Mouse (Mus musculus) forebrain, embryonic 16.5 days (tissue): ENCODE measurements around the gene Sirt4. TPM values are rescaled to one million over a fixed set of nuclear protein-coding genes. Genes with fewer than 3 reads are reported as not detected.
"Not testable (repeated sequence)": the region's sequence is repeated elsewhere in the genome, so short reads cannot be mapped to it uniquely, and the experiment has no call there.

Experiments used
- ATAC-seq: fragments of 200-750 bp; cut with Nextera tagmentation; 2 replicates; pipeline ENCODE4 v1.8.0; 2017; ENCODE audit warnings: mild to moderate bottlenecking, moderate library complexity
- H3K27ac ChIP-seq: fragments of 300-500 bp; sonication (generic); 2 replicates; pipeline ENCODE4 v1.5.1; 2014; ENCODE audit warnings: low read length, control low read depth
- H3K27me3 ChIP-seq: fragments of 300-500 bp; sonication (generic); replicated peaks from 2 replicates; pipeline ENCODE4 v1.6.1; 2014; ENCODE audit warnings: low read length; ENCODE audit not compliant: control insufficient read depth, insufficient read depth
- H3K36me3 ChIP-seq: fragments of 300-500 bp; sonication (generic); 2 replicates; pipeline ENCODE4 v1.6.1; 2014; ENCODE audit not compliant: control insufficient read depth, insufficient read depth
- H3K4me1 ChIP-seq: fragments of 300-500 bp; sonication (generic); replicated peaks from 2 replicates; pipeline ENCODE4 v1.6.1; 2014; ENCODE audit warnings: low read length; ENCODE audit not compliant: control insufficient read depth, insufficient read depth
- H3K4me2 ChIP-seq: fragments of 300-500 bp; sonication (generic); 2 replicates; pipeline ENCODE4 v1.6.1; 2014; ENCODE audit warnings: mild to moderate bottlenecking, low read length, control low read depth
- H3K4me3 ChIP-seq: fragments of 300-500 bp; sonication (generic); replicated peaks from 2 replicates; pipeline ENCODE4 v1.5.1; 2014; ENCODE audit warnings: mild to moderate bottlenecking, low read length, control low read depth
- H3K9ac ChIP-seq: fragments of 300-500 bp; sonication (generic); replicated peaks from 2 replicates; pipeline ENCODE4 v1.6.1; 2014; ENCODE audit warnings: low read depth, low read length, control low read depth
- H3K9me3 ChIP-seq: fragments of 300-500 bp; sonication (generic); 2 replicates; pipeline ENCODE4 v1.6.1; 2016; ENCODE audit warnings: low read length; ENCODE audit not compliant: control insufficient read depth
- WGBS: fragments of 180-500 bp; shearing (Covaris S2); extraction: QIAGEN DNeasy Blood & Tissue Kit; methylation state at CpG from one replicate; pipeline ENCODE4 v1.1.7; 2014; 5-methylcytosine and 5-hydroxymethylcytosine counted together
- polyA plus RNA-seq: library from polyadenylated mRNA; unstranded; fragments of >200 nt; fragmentation: Nextera tagmentation; extraction: Ambion mirVana; gene quantifications from 2 replicates; pipeline ENCODE4 v1.2.1, GENCODE M21; 2015

The Sirt4 gene
- polyA plus RNA-seq, 1 experiment from 2014 or later = 37.6 TPM

DNA sequence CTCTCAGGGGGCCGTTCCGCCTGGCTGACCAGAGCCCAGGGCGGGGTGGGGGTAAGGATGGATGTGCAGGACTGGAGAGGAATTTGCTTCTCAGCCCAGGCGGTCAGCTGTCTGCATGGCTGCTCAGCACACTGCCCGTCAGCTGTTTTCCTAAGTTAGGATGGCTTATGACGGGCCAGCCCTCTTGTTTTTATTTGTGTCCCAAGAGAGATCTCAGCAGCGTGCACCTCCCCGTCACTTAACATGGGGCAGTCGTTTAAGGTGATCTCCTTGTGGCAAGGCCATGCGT lies 24.3 kb upstream of the Sirt4 start:
- H3K27ac ChIP-seq = no peak overlapping the region

GRCm38 (mm10) chr5:115507981-115508858 lies 23.7 kb upstream of the Sirt4 start:
- Histone ChIP-seq H3K9ac (peak overlapping the region; percentile 89), H3K27me3 (no peaks in the 10 kb centered on the region), H3K4me1 (peaks cover 32% of the 10 kb centered on the region), H3K36me3 (no peaks in the 10 kb centered on the region), H3K27ac (no peak overlapping the region), H3K4me2 (peak overlapping the region; percentile 87), H3K4me3 (peak overlapping the region; percentile 84), H3K9me3 (no peaks in the 10 kb centered on the region)
- WGBS = 33% methylated on average over 18 of the region's 18 CpGs
- no peak for ATAC-seq

More for the DNA sequence above, 24.3 kb upstream of the Sirt4 start:
- no peaks in the 10 kb centered on the region for H3K27me3 ChIP-seq
- peaks cover 32% of the 10 kb centered on the region for H3K4me1 ChIP-seq
- no peak for ATAC-seq
- no peaks in the 10 kb centered on the region for H3K36me3 ChIP-seq
- H3K4me2 ChIP-seq = peak overlapping the region; percentile 87
- no peaks in the 10 kb centered on the region for H3K9me3 ChIP-seq
- peak overlapping the region; percentile 84 for H3K4me3 ChIP-seq
- peak overlapping the region; percentile 89 for H3K9ac ChIP-seq
- WGBS = 36% methylated on average over 10 of the region's 10 CpGs

- peak overlapping the region; percentile 84 for H3K4me3 ChIP-seq
- peaks cover 32% of the 10 kb centered on the region for H3K4me1 ChIP-seq
- peak overlapping the region; percentile 87 for H3K4me2 ChIP-seq
- peak overlapping the region; percentile 89 for H3K9ac ChIP-seq
- ATAC-seq = no peak
- no peaks in the 10 kb centered on the region for H3K36me3 ChIP-seq
- no peaks in the 10 kb centered on the region for H3K9me3 ChIP-seq
- H3K27me3 ChIP-seq = no peaks in the 10 kb centered on the region
- H3K27ac ChIP-seq = no peak overlapping the region
- WGBS = 27% methylated on average over 12 of the region's 12 CpGs
Measured at GRCm38 (mm10) chr5:115507267-115507980, 22.9 kb upstream of the Sirt4 start.

DNA sequence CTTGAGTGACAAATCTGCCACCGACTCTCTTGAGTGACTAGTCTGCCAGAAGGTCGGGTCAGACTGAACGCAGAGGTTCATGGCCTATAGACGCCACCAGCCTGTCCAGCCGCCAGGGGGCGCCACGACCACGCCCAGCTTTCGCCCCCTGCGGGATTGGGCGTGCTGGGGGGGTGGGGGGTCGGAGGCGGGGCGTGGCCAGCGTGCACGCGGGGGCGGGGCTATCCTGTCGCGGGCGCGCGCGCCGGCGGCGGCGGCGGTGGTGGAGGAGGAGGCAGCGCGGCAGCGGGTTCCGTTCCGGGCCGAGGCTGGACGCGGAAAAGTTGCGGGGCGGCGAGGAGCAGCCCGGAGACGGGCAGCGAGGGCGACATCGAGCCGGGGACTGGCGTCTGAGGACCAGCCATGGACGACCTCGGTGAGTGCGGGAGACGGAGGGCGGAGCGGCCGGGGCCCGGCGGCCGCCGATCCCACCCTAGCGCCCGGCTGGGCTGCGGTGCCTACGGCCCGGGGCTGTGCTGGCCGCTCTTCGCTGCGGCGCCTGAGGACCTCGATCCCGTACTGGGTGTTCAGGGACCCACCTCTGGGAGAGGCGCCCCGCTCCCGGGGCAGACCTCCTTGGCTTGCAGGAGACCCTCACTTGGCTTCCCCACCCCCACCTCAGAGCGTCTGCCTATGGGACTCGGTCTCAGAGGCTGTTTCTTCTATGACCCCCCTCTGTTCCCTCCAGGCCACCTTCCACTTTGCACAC lies 22.1 kb upstream of the Sirt4 start, which contains the start of gene Pxn:
Gene Pxn (plus strand): TSS at position 223 of the 748 bp plus-strand sequence.
- Histone ChIP-seq H3K4me3 (peak within 1 kb of the TSS; percentile 84), H3K27ac (no peak within 1 kb of the TSS), H3K9me3 (no peaks in the 10 kb centered on the region), H3K9ac (peak within 1 kb of the TSS; percentile 89), H3K4me1 (peaks cover 32% of the 10 kb centered on the region), H3K4me2 (peak within 1 kb of the TSS; percentile 87), H3K36me3 (no peaks in the 10 kb centered on the region), H3K27me3 (no peaks in the 10 kb centered on the region)
- ATAC-seq = peak; percentile 75
- WGBS = under 1% methylated on average over 63 of the region's 74 CpGs

DNA sequence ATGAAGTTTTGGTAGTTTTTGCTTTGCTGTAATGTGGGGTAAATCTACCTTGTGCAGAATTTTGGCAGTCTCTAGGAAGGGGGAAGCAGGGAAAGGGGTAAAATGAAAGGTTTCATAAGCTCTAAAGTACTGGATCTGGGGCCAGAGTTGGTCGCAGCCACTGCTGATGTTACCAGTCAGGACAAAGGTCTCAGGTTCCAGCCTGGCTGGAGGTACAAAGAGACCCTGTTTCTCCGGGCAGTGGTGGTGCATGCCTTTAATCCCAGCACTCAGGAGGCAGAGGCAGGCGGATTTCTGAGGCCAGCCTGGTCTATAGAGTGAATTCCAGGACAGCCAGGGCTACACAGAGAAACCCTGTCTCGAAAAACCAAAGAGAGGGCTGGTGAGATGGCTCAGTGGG lies 21.1 kb upstream of the Sirt4 start:
- H3K27ac ChIP-seq, H3K27me3 ChIP-seq, H3K4me2 ChIP-seq, H3K9me3 ChIP-seq, H3K36me3 ChIP-seq, H3K4me3 ChIP-seq, ATAC-seq, H3K9ac ChIP-seq: not testable (repeated sequence)
- 79% methylated on average over 4 of the region's 4 CpGs for WGBS
- peaks cover 32% of the 10 kb centered on the region for H3K4me1 ChIP-seq

GRCm38 (mm10) chr5:115503035-115503434 lies 18.5 kb upstream of the Sirt4 start:
- Histone ChIP-seq H3K9ac (no peak overlapping the region), H3K9me3 (no peaks in the 10 kb centered on the region), H3K4me3 (no peak overlapping the region), H3K36me3 (no peaks in the 10 kb centered on the region), H3K4me1 (peaks cover 11% of the 10 kb centered on the region), H3K4me2 (no peak overlapping the region), H3K27ac (no peak overlapping the region), H3K27me3 (no peaks in the 10 kb centered on the region)
- ATAC-seq = no peak
- WGBS = 57% methylated on average over 12 of the region's 12 CpGs

- H3K4me1 ChIP-seq = no peaks in the 10 kb centered on the region
- no peak overlapping the region for H3K27ac ChIP-seq
- no peaks in the 10 kb centered on the region for H3K27me3 ChIP-seq
- H3K9me3 ChIP-seq = no peaks in the 10 kb centered on the region
- no peak overlapping the region for H3K4me3 ChIP-seq
- H3K4me2 ChIP-seq = no peak overlapping the region
- ATAC-seq = no peak
- 87% methylated on average over 12 of the region's 12 CpGs for WGBS
- no peaks in the 10 kb centered on the region for H3K36me3 ChIP-seq
- H3K9ac ChIP-seq = no peak overlapping the region
Measured at GRCm38 (mm10) chr5:115500383-115500935, 15.9 kb upstream of the Sirt4 start.

- Histone ChIP-seq H3K27me3 (no peaks in the 10 kb centered on the region), H3K27ac (no peak overlapping the region), H3K9me3 (no peaks in the 10 kb centered on the region), H3K4me3 (no peak overlapping the region), H3K4me1 (peaks cover 6% of the 10 kb centered on the region), H3K9ac (no peak overlapping the region), H3K4me2 (no peak overlapping the region), H3K36me3 (no peaks in the 10 kb centered on the region)
- 59% methylated on average over 9 of the region's 9 CpGs for WGBS
- no peak for ATAC-seq
Measured at GRCm38 (mm10) chr5:115498307-115499240, 14.0 kb upstream of the Sirt4 start.
